Mouse (Mus musculus) embryonic fibroblast, embryonic 13.5 days (primary cell): ENCODE data around the gene Rpl12.

Source experiments
- CTCF ChIP-seq: IDR thresholded peaks from 2 replicates; pipeline ENCODE4 v1.5.1; 2011; ENCODE audit warnings: mild to moderate bottlenecking, control low read depth, low read length, moderate library complexity, borderline replicate concordance; ENCODE audit not compliant: insufficient read depth
- POLR2A ChIP-seq: IDR thresholded peaks from 2 replicates; pipeline ENCODE4 v1.6.1; 2011; ENCODE audit warnings: low read depth, mild to moderate bottlenecking, control low read depth, low read length, moderate library complexity

DNA sequence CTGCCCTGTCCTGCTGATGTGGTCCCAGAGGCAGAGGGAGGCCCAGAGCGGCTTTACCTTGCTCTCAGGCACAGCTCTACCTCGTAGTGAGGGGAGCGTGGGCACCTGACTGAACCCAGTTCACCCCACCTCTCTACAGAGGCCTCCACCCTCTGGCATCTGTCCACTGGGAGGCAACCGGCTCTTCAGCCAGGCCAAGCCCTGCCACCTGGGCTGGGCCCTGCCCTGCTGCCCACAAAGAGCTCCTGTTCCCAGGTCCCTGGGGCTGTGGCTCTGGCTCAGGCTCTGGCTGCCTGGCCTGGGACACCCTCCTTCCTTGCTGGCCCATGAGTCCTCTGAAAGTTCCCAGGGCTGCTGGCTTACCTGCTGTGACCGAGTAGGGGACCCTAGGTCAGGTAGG is 47.0 kb upstream of the Rpl12 start:
- TF ChIP-seq POLR2A (no peak), CTCF (no peak)
